Mouse (Mus musculus) kidney, postnatal 4 days (tissue): ENCODE data around the gene Trdmt1.
A peak's percentile ranks its signal among the peaks of the same experiment; 100 is the strongest.

Source experiments
- DNase-seq, 2 experiments: peaks; one replicate each; pipeline ENCODE4 v3.0.0; 2021; ENCODE audit warnings: mixed read lengths in 2 of 2

Trdmt1 gene

GRCm38 (mm10) chr2:13556239-13556638 lies 11.8 kb upstream of the Trdmt1 start:
- no peak for DNase-seq

DNA sequence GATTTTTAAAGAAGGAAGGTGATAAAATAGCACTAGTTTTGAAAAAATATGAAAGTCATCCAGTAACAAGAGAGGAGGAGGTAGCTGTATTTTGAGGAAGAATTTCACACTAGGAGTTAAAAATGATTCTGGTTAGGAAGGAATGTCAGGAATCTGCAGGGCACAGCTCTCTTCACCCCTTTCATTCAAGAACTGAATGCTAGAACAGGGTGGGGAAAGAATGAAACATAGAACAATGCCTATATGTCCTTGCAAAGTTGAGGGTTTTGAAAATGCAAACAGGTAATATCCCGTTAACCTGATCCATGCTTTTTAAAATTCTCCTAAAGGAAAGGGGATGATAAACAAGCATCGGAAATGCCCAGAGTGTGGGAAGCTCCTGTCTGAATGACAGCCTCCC lies 9.5 kb upstream of the Trdmt1 start:
- DNase-seq, result no peak

- no peak for DNase-seq
Measured at GRCm38 (mm10) chr2:13548749-13549148, 4.3 kb upstream of the Trdmt1 start.

GRCm38 (mm10) chr2:13543519-13544124 lies 846 bp downstream of the Trdmt1 start:
- DNase-seq, result peak; percentile 22 to 25

DNA sequence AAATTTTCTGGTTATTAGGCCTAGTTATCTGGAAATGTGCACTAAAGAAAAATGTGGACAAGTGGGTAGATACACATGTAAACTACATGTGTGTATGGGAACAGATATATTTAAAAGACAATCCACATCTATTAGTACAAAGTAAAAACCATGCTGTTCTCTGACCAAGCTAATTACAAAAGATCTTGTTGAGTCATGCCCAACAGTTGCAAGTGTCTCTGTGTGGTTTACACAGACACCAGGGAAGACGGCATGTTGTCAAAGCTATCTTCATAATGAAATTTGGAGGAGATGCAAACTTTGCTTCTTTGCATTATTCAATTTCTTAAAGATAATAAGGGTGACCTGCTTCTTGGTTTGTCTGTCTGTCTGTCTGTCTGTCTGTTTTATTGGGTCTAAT lies 4.6 kb downstream of the Trdmt1 start:
- no peak for DNase-seq

DNA sequence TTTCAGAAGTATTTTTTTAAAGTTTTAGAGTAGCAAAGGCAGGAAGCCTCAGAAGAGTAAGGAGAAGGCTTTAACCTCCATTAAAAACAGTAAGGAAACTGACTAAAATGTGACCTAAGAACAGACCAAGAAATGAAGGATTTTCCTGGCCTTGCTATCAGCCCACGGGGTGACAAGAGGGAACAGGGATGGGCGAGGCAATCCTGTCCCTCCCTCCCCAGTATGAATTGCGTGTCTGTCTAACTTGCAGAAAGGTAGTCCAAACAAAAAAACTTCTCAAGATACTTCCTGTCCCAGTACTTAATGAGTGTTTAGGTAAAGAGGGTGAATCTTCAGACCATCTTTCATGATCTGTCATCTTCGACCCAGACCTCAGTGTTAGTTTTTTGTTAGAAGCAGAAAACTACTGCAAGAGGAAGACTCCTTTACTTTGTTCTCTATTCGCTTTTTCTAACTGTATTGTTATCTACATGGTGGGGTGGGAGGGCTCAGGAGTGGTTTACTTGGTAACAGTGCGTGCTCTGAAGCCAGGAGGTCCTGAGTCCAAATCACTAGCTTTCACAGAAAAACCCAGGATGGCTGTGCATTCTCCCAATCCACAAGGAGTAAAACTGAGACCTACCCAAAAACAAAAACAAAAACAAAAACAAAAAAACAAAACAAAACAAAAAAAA lies 5.6 kb downstream of the Trdmt1 start:
- no peak for DNase-seq

- DNase-seq, result no peak
Measured at GRCm38 (mm10) chr2:13538258-13538657, 6.2 kb downstream of the Trdmt1 start.

DNA sequence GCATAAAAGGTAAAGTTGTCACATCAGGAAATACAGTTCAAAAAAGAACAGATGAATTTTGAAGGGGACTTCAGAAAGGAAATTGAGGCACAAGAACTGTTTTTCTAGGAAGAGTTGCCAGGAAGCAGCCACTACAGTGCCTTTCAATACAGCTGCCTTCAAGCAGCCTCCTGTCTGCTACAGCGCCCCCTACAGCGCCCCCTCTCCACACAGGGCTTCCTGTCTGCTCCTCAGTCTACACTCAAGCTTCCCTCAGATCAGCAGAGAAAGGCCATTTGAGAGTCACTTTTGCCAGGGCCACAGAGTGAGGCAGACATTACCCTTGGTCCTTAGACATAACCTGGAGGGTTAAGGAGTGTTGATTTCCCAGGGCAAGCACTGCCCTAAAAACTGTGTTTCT lies 6.7 kb downstream of the Trdmt1 start:
- DNase-seq, result peak; percentile 17 to 37

GRCm38 (mm10) chr2:13536747-13537146 lies 7.7 kb downstream of the Trdmt1 start:
- no peak for DNase-seq

- DNase-seq, result no peak
Measured at GRCm38 (mm10) chr2:13530639-13531038, 13.8 kb downstream of the Trdmt1 start.

DNA sequence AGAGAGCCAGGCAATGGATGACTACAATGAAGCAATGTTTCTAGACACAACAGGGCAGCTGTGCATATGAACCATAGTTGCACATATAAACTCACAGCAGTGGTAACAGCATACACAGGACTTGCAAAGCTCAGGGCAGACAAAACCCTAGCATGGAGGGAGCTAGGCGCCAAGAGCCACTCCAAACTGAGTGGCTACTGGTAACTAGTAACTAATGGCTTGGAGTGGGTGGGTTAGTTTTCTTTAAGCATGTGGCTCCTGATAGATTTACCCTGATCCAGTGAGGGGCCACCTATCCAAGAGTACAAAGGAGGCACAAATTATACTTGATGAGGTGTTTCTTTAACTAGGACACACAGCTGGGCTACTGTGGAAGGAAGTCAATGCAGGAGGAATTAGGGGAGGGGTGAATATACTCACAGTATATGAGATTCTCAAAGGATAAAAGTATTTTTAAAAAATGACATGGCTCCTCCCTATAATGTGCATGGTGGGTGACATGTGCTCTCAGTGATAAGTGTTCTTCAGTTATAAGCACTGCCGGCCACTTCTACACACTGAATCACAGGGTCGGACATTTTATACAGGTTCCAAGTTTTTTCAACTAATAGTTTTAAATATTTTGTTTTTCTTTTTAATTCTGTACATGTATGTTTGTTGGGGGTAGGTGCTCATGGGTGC lies 15.1 kb downstream of the Trdmt1 start:
- no peak for DNase-seq

- no peak for DNase-seq
Measured at GRCm38 (mm10) chr2:13527531-13527930, 16.9 kb downstream of the Trdmt1 start.

DNA sequence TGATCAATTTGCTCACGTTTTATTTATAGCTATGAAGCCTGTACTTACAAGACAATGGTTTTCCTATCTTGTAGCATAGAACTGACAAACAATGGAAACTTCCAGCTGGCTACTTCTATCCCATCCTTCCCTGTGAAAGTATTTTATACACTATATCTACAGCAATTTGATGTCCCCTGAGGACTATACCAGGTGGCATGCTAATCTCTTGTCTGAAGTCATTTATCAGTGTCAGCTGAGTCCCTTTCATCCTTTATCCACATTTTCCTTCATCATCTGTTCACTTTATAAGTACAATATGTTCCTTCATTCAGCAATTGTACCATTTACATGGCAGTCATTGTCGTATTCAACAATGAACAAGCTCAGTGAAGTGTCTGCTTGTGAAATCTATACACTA lies 17.3 kb downstream of the Trdmt1 start:
- no peak for DNase-seq

DNA sequence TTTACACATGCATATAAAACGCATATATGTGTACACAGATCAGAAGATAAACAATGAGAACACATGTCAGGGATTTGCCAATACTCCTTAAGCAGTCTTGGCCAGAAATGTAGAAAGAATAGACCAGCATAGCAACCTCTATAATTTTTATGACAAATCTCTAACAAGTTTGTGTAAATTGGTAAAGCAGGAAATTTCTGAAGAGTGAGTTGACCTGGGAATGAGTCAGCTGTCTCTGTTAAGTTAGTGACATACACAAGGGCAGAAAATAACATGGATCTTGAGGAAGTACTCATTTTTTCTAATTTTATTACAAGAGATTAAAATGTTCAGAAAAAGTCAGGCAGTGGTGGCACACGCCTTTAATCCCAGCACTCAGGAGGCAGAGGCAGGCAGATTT lies 18.3 kb downstream of the Trdmt1 start:
- DNase-seq, result no peak

DNA sequence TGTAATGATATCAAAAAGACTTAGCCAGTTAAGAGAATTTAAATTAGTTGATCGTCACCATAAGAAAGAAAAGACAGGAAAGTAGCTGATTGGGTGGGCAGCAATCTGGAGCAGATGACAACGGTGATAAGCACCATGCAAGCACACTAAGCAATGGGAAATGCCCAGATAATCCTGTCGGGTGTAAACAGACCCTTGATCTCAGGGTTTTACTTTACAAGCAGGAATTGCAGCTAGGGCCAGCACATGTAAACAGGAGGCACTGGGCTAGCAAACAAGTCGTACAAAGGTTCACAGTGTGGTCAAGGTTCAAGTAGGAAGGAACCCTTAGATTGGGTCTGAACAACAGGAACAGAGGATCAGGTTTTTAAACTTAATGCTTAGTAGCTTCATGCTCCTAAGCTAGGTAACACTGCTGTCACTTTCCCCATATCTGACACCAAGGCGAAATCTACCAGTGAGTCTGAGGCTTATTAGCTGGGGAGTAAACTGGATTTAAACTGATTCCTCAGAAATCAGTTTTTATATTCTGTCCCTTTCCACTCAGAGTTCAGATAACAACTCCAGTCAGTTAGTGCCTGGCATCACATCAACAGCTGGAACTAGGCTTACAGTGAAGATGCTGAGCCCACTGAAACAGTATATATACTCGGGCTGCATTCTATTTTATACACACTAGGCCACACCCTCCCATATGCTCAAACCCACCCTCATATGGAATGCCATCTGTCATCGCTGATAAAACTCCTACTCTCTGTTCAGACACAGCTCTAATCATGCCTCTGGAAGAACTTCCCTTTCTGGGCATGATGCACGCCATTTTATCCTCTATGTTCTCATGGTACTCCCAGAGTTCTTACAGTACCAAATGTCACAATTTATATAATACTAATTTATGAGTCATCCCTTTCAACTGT lies 20.7 kb downstream of the Trdmt1 start:
- no peak for DNase-seq

DNA sequence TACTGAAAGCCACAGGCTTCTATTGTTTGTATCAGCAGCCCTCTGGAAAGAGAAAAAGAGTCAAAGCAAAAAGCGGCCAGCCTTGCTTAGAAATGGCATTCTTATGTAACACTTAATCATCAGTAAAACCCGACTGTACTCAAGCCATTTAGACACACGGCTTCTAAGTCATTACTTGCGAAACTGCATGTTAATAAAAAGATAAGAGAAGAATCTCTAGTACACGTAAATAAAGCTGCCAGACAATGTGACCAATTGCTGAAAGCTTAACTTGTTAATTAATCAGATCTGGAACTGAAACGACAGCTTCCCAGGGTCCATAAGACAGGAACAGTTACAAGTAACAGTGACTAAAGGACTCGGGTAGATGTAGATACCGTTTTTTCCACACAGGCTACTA lies 22.4 kb downstream of the Trdmt1 start:
- DNase-seq, result no peak

- no peak for DNase-seq
Measured at GRCm38 (mm10) chr2:13514949-13515348, 29.5 kb downstream of the Trdmt1 start.

DNA sequence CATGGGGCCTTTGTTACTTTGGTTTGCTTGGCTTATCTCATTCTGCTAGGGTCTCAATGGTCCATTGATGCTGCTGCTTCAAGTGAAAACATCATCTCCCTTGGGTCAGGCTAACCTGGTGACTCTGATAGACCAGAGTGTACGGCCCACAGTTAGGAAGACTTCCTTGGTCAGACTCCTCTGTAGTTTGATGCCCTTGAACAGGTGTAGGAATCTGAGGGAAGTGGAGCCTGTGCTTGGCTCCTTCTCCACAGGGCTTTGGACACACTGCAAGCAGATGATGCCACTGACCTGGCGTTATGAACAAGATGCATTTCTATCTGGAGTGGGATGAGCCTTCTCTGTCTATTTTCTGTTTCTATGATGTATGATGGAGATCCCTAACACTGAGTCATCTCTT lies 41.8 kb downstream of the Trdmt1 start:
- no peak for DNase-seq

- DNase-seq, result no peak
Measured at GRCm38 (mm10) chr2:13501553-13501952, 42.9 kb downstream of the Trdmt1 start.

- DNase-seq, result no peak
Measured at GRCm38 (mm10) chr2:13500298-13500999, 44.0 kb downstream of the Trdmt1 start.

DNA sequence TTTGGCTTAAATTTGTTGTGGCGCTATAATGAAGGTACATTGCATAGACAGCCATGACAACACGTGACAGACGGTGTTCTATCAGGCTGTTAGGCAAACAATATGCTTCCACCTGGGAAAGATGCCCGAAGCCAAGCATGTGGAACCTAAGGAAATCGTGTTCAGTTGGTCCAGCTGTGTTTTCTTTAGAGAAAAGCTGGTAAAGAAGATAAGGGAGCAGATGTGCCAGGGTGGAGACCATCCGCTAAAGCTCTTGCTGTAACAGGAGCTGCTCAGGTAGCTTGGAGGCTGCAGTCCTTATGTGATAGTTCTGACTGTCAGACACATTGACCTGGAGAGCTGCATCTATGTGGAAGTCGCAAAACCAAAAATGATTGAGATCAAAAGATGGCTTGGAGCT lies 45.3 kb downstream of the Trdmt1 start:
- DNase-seq, result no peak

GRCm38 (mm10) chr2:13496087-13496486 lies 48.4 kb downstream of the Trdmt1 start:
- DNase-seq, result no peak

GRCm38 (mm10) chr2:13492927-13493326 lies 51.5 kb downstream of the Trdmt1 start:
- no peak for DNase-seq
